Mouse (Mus musculus) hindbrain, postnatal 0 days (tissue): ENCODE measurements at regions not wholly inside any gene's neighbourhood (a gene's known extent, or its start where the extent isn't known, plus 50 kb on each side); places are given as distances from the start of the nearest gene placed in this dataset.

Experiments
- ATAC-seq: fragments of 200-750 bp; cut with Nextera tagmentation; 2 replicates; pipeline ENCODE4 v1.8.0; 2017; ENCODE audit warnings: mild to moderate bottlenecking, moderate TSS enrichment, moderate library complexity
- DNase-seq: peaks from one replicate; pipeline ENCODE4 v3.0.0-alpha.2; 2015; ENCODE audit warnings: low spot score
- H3K27ac ChIP-seq: fragments of 300-500 bp; sonication (generic); 2 replicates; pipeline ENCODE4 v1.5.1; 2014; ENCODE audit warnings: mild to moderate bottlenecking
- H3K27me3 ChIP-seq: fragments of 300-500 bp; sonication (generic); 2 replicates; pipeline ENCODE4 v1.6.1; 2014; ENCODE audit warnings: low read length, mixed read lengths; ENCODE audit not compliant: insufficient read depth
- H3K36me3 ChIP-seq: fragments of 300-500 bp; sonication (generic); 2 replicates; pipeline ENCODE4 v1.6.1; 2014; ENCODE audit warnings: low read length, mixed read lengths; ENCODE audit not compliant: insufficient read depth
- H3K4me1 ChIP-seq: fragments of 300-500 bp; sonication (generic); 2 replicates; pipeline ENCODE4 v1.6.1; 2014; ENCODE audit warnings: antibody characterized with exemption, low read length, mixed read lengths; ENCODE audit not compliant: insufficient read depth
- H3K4me2 ChIP-seq: fragments of 300-500 bp; sonication (generic); 2 replicates; pipeline ENCODE4 v1.6.1; 2014; ENCODE audit warnings: low read depth, mild to moderate bottlenecking, low read length, moderate library complexity, mixed read lengths
- H3K4me3 ChIP-seq: fragments of 300-500 bp; sonication (generic); 2 replicates; pipeline ENCODE4 v1.5.1; 2014; ENCODE audit warnings: low read length
- H3K9ac ChIP-seq: fragments of 300-500 bp; sonication (generic); replicated peaks from 2 replicates; pipeline ENCODE4 v1.6.1; 2014; ENCODE audit warnings: mild to moderate bottlenecking, low read length, moderate library complexity, mixed read lengths
- H3K9me3 ChIP-seq: fragments of 300-500 bp; sonication (generic); 2 replicates; pipeline ENCODE4 v1.6.1; 2016; ENCODE audit warnings: low read length, mixed read lengths
- CTCF ChIP-seq: IDR thresholded peaks from 2 replicates; pipeline ENCODE4 v1.5.1; 2016; ENCODE audit warnings: antibody characterized with exemption, control low read depth, low read depth
- WGBS: fragments of 180-500 bp; shearing (Covaris S2); extraction: QIAGEN DNeasy Blood & Tissue Kit; methylation state at CpG from one replicate; pipeline ENCODE4 v1.1.7; 2014; 5-methylcytosine and 5-hydroxymethylcytosine counted together

DNA sequence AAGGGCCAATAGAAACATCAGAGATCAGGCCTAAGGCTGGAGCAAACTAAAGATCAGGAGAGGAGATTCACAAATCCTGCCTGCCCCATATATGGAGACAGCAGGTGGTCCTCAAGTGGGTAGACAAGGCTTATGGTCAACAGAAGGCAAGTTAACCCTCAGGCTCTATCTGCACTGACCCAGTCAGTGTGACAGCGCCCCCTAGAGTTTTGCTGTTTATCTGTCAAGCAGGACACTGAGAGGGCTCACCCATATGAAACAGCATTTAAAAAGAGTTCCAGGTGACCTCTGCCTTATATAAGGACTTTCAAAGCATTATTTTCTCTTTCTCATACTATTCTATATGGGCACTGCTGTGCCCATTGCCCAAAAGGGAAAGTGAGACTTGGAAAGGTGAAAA is 1482.5 kb upstream of the Lrrc6 start:
- Histone ChIP-seq H3K4me2 (no peak overlapping the region), H3K4me1 (no peaks in the 10 kb centered on the region), H3K27me3 (no peaks in the 10 kb centered on the region), H3K36me3 (no peaks in the 10 kb centered on the region), H3K4me3 (no peak overlapping the region), H3K9ac (no peak overlapping the region), H3K9me3 (no peaks in the 10 kb centered on the region), H3K27ac (no peak overlapping the region)
- 0 out of 2 replicates have a peak, but pooled peaks have one; percentile 7 for TF ChIP-seq CTCF
- ATAC-seq, result no peak
- whole genome bisulfite sequencing, result 38% methylated on average over 1 of the region's 1 CpGs
- peak; percentile 20 for DNase-seq

DNA sequence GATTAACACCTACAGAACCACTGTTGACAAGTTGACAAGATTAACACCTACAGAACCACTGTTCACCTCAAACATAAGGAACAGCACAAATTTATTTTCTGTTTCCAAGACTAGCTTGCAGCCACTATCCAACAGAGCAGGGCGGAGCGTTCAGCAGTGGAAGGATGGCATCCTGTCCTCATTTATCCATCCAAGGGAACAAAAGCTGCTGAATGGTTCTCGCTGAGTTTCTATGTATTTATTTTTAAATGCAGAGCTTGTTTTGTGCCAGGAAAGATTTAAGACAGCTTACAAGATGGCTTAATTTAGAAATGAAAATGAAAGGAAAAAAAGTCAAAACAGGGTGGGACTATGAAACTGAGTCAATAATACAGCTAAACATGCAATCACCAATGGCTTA is 1481.2 kb upstream of the Lrrc6 start:
- DNase-seq, result no peak
- WGBS, result 87% methylated on average over 3 of the region's 3 CpGs

DNA sequence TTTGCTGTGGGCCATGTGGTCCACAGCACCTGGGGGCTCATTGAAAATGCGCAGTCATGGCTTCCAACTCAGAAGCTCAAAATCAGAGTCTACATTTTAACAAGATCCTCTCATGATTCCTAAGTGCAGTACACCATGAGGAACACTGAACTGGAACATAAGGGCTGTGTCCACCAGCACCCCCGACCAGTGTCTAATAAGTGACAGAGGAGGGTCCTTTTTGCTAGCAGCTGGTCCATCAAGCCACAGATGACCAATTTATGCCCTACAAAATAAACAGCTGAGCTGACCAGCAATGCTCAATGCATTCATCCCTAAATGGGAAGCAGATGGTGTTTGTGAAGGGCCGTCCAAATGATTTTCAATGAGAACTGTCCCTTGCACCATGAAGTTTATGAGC is 1478.7 kb upstream of the Lrrc6 start:
- Histone ChIP-seq H3K9ac (no peak overlapping the region), H3K36me3 (no peaks in the 10 kb centered on the region), H3K4me2 (no peak overlapping the region), H3K4me1 (no peaks in the 10 kb centered on the region), H3K27me3 (no peaks in the 10 kb centered on the region), H3K27ac (no peak overlapping the region), H3K9me3 (no peaks in the 10 kb centered on the region), H3K4me3 (no peak overlapping the region)
- WGBS, result 72% methylated on average over 3 of the region's 3 CpGs
- ATAC-seq (peak; percentile 63), DNase-seq (peak; percentile 42)
- no peak for TF ChIP-seq CTCF

More for the DNA sequence above, 1481.2 kb upstream of the Lrrc6 start:
- no peak for TF ChIP-seq CTCF
- no peak for ATAC-seq
- Histone ChIP-seq H3K9me3 (no peaks in the 10 kb centered on the region), H3K9ac (no peak overlapping the region), H3K4me2 (no peak overlapping the region), H3K36me3 (no peaks in the 10 kb centered on the region), H3K27ac (no peak overlapping the region), H3K4me3 (no peak overlapping the region), H3K27me3 (no peaks in the 10 kb centered on the region), H3K4me1 (no peaks in the 10 kb centered on the region)

DNA sequence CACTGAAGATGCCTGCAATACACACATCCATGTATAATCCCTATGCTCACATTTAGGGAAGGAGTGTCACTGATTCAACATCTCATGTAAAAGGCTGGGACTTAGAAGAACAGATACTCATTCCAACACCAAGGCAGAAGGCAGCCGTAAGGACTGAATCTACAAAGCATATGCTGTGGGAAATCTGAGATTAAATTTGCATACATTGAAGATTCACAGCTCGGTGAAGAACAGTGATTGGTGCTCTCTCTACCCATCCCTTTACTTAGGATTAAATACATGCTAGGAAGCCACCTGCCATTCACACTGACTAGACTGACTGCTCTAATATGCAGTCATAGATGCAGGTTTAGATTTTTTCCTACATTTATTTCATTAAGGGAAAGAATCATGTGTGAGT is 1476.5 kb upstream of the Lrrc6 start:
- WGBS, result 83% methylated on average over 2 of the region's 2 CpGs
- TF ChIP-seq CTCF, result no peak
- ATAC-seq (no peak), DNase-seq (no peak)
- no peak overlapping the region for H3K9ac ChIP-seq
- no peaks in the 10 kb centered on the region for H3K9me3 ChIP-seq
- no peak overlapping the region for H3K4me3 ChIP-seq
- no peak overlapping the region for H3K27ac ChIP-seq
- no peaks in the 10 kb centered on the region for H3K36me3 ChIP-seq
- H3K4me1 ChIP-seq, result no peaks in the 10 kb centered on the region
- H3K4me2 ChIP-seq, result no peak overlapping the region
- H3K27me3 ChIP-seq, result no peaks in the 10 kb centered on the region

DNA sequence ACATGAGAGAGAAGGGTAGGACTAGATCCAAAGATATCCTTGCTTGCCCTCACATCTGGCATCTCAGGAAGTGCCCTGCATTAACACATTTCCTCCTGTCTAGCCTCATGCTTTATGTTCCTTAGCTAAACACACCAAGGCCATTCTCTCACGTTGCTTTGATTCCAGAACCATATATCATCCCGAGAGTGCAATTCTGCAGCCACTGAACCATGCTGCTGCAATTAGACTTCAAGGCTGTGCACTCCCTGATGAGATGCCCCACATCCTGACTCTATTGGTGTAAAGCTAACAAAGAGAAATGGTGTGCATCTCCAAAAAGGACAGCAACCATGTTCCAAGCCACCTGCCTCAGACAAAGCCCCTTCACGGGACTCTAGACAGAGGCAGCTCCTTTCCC is 1471.3 kb upstream of the Lrrc6 start:
- TF ChIP-seq CTCF, result no peak

DNA sequence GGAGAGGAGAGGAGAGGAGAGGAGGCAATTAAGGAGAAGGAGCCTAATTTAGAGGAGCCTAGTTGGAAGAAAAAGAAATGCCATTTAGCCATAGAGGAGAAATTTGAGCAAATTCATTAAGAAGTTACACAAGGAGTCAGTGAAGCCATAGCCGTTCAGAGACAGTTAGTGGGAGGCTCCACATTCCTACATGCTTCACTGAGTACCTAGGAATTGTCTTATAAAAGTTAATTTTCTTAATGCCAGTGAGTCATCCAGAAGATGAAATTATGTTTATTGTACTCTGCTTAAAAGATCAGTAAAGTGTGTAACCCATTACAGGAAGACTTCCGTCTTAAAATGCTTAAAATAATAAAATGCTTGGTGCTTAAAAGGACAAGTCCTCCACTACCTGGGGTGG is 1453.5 kb upstream of the Lrrc6 start:
- WGBS, result 73% methylated on average over 2 of the region's 2 CpGs
- no peaks in the 10 kb centered on the region for H3K27me3 ChIP-seq
- no peak for ATAC-seq

More for the DNA sequence above, 1471.3 kb upstream of the Lrrc6 start:
- Histone ChIP-seq H3K4me3 (no peak overlapping the region), H3K36me3 (no peaks in the 10 kb centered on the region), H3K4me1 (no peaks in the 10 kb centered on the region), H3K27ac (no peak overlapping the region), H3K27me3 (no peaks in the 10 kb centered on the region), H3K4me2 (no peak overlapping the region), H3K9ac (no peak overlapping the region), H3K9me3 (no peaks in the 10 kb centered on the region)
- 54% methylated on average over 3 of the region's 3 CpGs for WGBS
- ATAC-seq (no peak), DNase-seq (no peak)

DNA sequence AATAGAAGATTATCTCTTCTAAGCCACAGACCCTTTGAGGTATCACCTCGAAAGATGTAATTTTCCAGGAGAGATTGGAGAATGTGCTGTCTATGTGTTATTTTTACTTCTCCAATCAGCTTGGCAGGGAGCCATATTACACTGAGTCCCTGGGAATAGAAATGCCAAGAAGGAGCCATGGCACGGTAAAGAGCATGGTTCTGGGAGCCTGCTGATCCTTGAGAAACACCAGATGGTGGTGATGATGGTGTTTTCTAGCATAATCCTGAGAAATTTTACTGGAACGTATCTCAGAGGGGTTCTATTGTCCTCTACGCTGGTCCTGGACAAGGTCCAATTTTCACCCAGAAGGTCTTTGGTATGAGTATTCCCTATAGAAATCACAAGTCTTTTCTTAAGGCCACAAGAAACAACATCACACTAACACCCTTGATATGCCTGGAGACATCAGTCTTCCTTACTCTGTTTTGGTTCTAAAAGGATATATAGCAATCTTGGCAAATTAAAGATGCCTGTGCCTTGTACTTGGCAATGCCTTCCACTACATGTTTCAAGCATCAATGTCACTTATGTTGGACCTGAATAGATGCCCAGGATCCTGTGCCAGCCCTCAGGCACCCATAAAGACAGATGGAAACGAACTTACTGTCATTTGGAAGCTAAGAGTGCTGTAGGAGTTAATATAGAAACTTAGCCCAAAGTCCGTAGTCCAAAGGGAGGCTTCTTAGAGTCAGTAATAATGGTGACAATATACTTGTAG is 1449.8 kb upstream of the Lrrc6 start:
- Histone ChIP-seq H3K27ac (no peak overlapping the region), H3K4me2 (no peak overlapping the region), H3K9me3 (no peaks in the 10 kb centered on the region), H3K27me3 (no peaks in the 10 kb centered on the region), H3K4me3 (no peak overlapping the region), H3K9ac (no peak overlapping the region), H3K4me1 (no peaks in the 10 kb centered on the region), H3K36me3 (no peaks in the 10 kb centered on the region)
- DNase-seq (peak; percentile 23), ATAC-seq (no peak)
- TF ChIP-seq CTCF, result no peak
- 37% methylated on average over 6 of the region's 6 CpGs for WGBS

More for the DNA sequence above, 1453.5 kb upstream of the Lrrc6 start:
- Histone ChIP-seq H3K9ac (no peak overlapping the region), H3K36me3 (no peaks in the 10 kb centered on the region), H3K4me1 (no peaks in the 10 kb centered on the region), H3K4me2 (no peak overlapping the region), H3K4me3 (no peak overlapping the region), H3K9me3 (no peaks in the 10 kb centered on the region), H3K27ac (no peak overlapping the region)
- no peak for DNase-seq
- TF ChIP-seq CTCF, result no peak
